Mouse (Mus musculus) heart, embryonic 15.5 days (tissue): ENCODE results near the gene Csmd2. TPM values are rescaled to one million over a fixed set of nuclear protein-coding genes. Genes with fewer than 3 reads are reported as not detected.
A peak's percentile ranks its signal among the peaks of the same experiment; 100 is the strongest.
"Not testable (repeated sequence)": the region's sequence is repeated elsewhere in the genome, so short reads cannot be mapped to it uniquely, and the experiment has no call there.

Experiments
- ATAC-seq: fragments of 200-750 bp; cut with Nextera tagmentation; replicated peaks from 2 replicates; pipeline ENCODE4 v1.8.0; 2017; ENCODE audit warnings: low read depth, moderate TSS enrichment; ENCODE audit not compliant: insufficient number of reproducible peaks, insufficient read depth, low FRiP score
- H3K27ac ChIP-seq: fragments of 300-500 bp; sonication (generic); 2 replicates; pipeline ENCODE4 v1.5.1; 2015; ENCODE audit warnings: mild to moderate bottlenecking, inconsistent platforms
- H3K27me3 ChIP-seq: fragments of 300-500 bp; sonication (generic); 2 replicates; pipeline ENCODE4 v1.6.1; 2015; ENCODE audit warnings: inconsistent platforms
- H3K36me3 ChIP-seq: fragments of 300-500 bp; sonication (generic); 2 replicates; pipeline ENCODE4 v1.6.1; 2015; ENCODE audit warnings: mild to moderate bottlenecking, inconsistent platforms
- H3K4me1 ChIP-seq: fragments of 300-500 bp; sonication (generic); replicated peaks from 2 replicates; pipeline ENCODE4 v1.6.1; 2015; ENCODE audit warnings: inconsistent platforms
- H3K4me2 ChIP-seq: fragments of 300-500 bp; sonication (generic); 2 replicates; pipeline ENCODE4 v1.6.1; 2015; ENCODE audit warnings: inconsistent platforms, mild to moderate bottlenecking, moderate library complexity
- H3K4me3 ChIP-seq: fragments of 300-500 bp; sonication (generic); 2 replicates; pipeline ENCODE4 v1.5.1; 2015; ENCODE audit warnings: mild to moderate bottlenecking, inconsistent platforms
- H3K9ac ChIP-seq: fragments of 300-500 bp; sonication (generic); 2 replicates; pipeline ENCODE4 v1.6.1; 2015; ENCODE audit warnings: mild to moderate bottlenecking, inconsistent platforms
- H3K9me3 ChIP-seq: fragments of 300-500 bp; sonication (generic); replicated peaks from 2 replicates; pipeline ENCODE4 v1.6.1; 2016; ENCODE audit warnings: inconsistent platforms
- WGBS: fragments of 180-500 bp; shearing (Covaris S2); methylation state at CpG from one replicate; pipeline ENCODE4 v1.1.7; 2015; ENCODE audit warnings: mixed read lengths; 5-methylcytosine and 5-hydroxymethylcytosine counted together
- polyA plus RNA-seq: library from polyadenylated mRNA; unstranded; fragments of >200 nt; fragmentation: Nextera tagmentation; extraction: Ambion mirVana; gene quantifications from 2 replicates; pipeline ENCODE4 v1.2.1, GENCODE M21; 2015

Gene Csmd2
- polyA plus RNA-seq, 1 experiment from 2014 or later = 0.06 TPM

- ATAC-seq = no peak
- H3K4me3 ChIP-seq = no peak overlapping the region
- WGBS = 73% methylated on average over 11 of the region's 11 CpGs
Observed at GRCm38 (mm10) chr4:128607661-128608060, 620.0 kb downstream of the Csmd2 start.

DNA sequence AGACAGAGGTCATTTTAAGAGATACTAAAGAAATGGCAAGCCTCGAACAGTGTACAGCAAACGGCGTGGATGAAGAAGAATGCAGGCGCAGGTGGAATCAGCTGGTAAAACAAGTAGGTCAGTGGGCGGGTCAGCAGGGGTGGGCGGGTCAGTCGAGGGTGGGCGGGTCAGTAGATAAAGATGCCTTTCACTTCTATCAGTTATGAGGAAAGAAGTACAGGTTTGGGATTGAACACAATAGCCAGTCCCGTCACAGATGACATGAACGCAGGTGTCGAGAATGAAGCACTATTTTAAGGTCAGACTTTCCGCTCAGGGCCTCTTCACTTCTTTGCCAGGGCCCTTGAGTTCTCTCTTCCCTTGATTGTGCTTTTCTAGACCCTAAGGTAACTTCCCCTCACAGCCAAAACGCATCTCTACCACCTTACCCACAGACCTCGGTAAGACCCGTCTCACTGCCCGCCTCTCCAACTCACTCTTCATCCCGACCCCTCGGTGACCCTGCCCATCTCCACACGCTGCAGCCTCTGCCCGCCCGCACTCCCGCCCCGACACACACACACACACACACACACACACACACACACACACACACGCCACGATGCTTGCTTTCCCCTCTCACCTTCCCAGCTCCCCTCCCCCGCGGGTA, 621.7 kb downstream of the Csmd2 start:
- peak overlapping the region; percentile 70 for H3K4me3 ChIP-seq
- ATAC-seq = no peak; the same call in 1 of the 2 replicates
- H3K4me1 ChIP-seq = peaks cover 11% of the 10 kb centered on the region
- H3K9me3 ChIP-seq = no peaks in the 10 kb centered on the region
- WGBS = 8% methylated on average over 25 of the region's 27 CpGs
- no peaks in the 10 kb centered on the region for H3K36me3 ChIP-seq
- peak overlapping the region; percentile 68 for H3K4me2 ChIP-seq
- peaks cover 4% of the 10 kb centered on the region for H3K27me3 ChIP-seq
- H3K9ac ChIP-seq = peak overlapping the region; percentile 59
- H3K27ac ChIP-seq = peak overlapping the region; percentile 44; the same call in 1 of the 2 replicates

More at GRCm38 (mm10) chr4:128607661-128608060, 620.0 kb downstream of the Csmd2 start:
- Histone ChIP-seq H3K9ac (no peak overlapping the region), H3K27me3 (no peaks in the 10 kb centered on the region), H3K4me1 (peaks cover 11% of the 10 kb centered on the region), H3K9me3 (no peaks in the 10 kb centered on the region), H3K4me2 (no peak overlapping the region), H3K27ac (no peak overlapping the region), H3K36me3 (peaks cover 15% of the 10 kb centered on the region; the same call in 1 of the 2 replicates)

GRCm38 (mm10) chr4:128609925-128610402, 622.3 kb downstream of the Csmd2 start, which contains the start of gene Zscan20:
Zscan20 (minus strand) TSS chr4:128610098.
- H3K36me3 ChIP-seq = no peaks in the 10 kb centered on the region
- peak within 1 kb of the TSS; percentile 70 for H3K4me3 ChIP-seq
- under 1% methylated on average over 24 of the region's 24 CpGs for WGBS
- peak within 1 kb of the TSS; percentile 59 for H3K9ac ChIP-seq
- peak within 1 kb of the TSS; percentile 68 for H3K4me2 ChIP-seq
- peak within 1 kb of the TSS; percentile 44 for H3K27ac ChIP-seq
- peaks cover 5% of the 10 kb centered on the region for H3K27me3 ChIP-seq
- no peaks in the 10 kb centered on the region for H3K9me3 ChIP-seq
- ATAC-seq = peak; percentile 98
- H3K4me1 ChIP-seq = peaks cover 11% of the 10 kb centered on the region

DNA sequence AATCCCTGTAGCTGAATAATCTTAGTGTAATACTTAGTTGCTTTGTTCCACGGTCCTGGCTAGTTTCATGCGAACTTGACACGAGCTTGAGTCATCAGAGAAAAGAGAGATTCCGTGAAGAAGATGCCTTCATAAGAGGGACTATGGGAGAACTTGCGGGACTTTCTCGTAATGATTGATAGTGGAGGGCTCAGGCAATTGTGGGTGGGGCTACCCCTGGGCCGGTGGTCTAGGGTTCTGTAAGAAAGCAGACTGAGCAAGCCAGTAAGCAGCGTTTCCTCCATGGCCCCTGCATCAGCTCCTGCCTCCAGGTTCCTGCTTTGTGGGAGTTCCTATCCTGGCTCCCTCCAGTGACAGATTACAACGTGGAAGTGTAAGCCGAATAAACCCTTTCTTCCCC, 623.0 kb downstream of the Csmd2 start:
- ATAC-seq = no peak
- peaks cover 5% of the 10 kb centered on the region for H3K27me3 ChIP-seq
- H3K4me2 ChIP-seq = peak overlapping the region; percentile 68
- no peak overlapping the region for H3K9ac ChIP-seq
- peak overlapping the region; percentile 70; the same call in 1 of the 2 replicates for H3K4me3 ChIP-seq
- WGBS = 20% methylated on average over 10 of the region's 10 CpGs
- peaks cover 11% of the 10 kb centered on the region for H3K4me1 ChIP-seq
- H3K9me3 ChIP-seq = no peaks in the 10 kb centered on the region
- H3K36me3 ChIP-seq = no peaks in the 10 kb centered on the region
- 0 out of 2 replicates have a peak overlapping the region, but pooled peaks have one; percentile 39 for H3K27ac ChIP-seq

DNA sequence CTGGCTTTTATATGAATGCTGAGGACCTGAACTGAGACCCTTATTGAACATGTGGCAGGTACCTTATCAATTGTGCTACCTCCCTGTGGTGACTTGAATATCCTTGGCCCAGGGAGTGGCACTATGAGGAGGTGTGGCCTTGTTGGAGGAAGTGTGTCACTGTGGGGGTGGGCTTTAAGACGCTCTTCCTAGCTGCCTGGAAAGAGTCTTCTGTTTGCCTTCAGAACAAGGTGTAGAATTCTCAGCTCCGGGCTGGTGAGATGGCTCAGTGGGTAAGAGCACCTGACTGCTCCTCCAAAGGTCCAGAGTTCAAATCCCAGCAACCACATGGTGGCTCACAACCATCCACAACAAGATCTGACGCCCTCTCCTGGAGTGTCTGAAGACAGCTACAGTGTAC, 624.1 kb downstream of the Csmd2 start:
- H3K4me2 ChIP-seq, H3K36me3 ChIP-seq, H3K9ac ChIP-seq, H3K27ac ChIP-seq, ATAC-seq, H3K9me3 ChIP-seq, H3K4me3 ChIP-seq: not testable (repeated sequence)
- Histone ChIP-seq H3K4me1 (peaks cover 11% of the 10 kb centered on the region), H3K27me3 (peaks cover 13% of the 10 kb centered on the region)
- WGBS = 75% methylated on average over 3 of the region's 3 CpGs

GRCm38 (mm10) chr4:128613326-128613725, 625.7 kb downstream of the Csmd2 start:
- no peak overlapping the region for H3K4me3 ChIP-seq
- 20% methylated on average over 8 of the region's 8 CpGs for WGBS

GRCm38 (mm10) chr4:128615761-128616160, 628.1 kb downstream of the Csmd2 start:
- no peaks in the 10 kb centered on the region for H3K9me3 ChIP-seq
- no peak overlapping the region for H3K4me2 ChIP-seq
- H3K4me3 ChIP-seq = no peak overlapping the region
- ATAC-seq = no peak
- no peak overlapping the region for H3K9ac ChIP-seq
- peaks cover 10% of the 10 kb centered on the region for H3K4me1 ChIP-seq
- H3K27ac ChIP-seq = no peak overlapping the region
- no peaks in the 10 kb centered on the region for H3K36me3 ChIP-seq
- peaks cover 27% of the 10 kb centered on the region for H3K27me3 ChIP-seq
- 78% methylated on average over 14 of the region's 14 CpGs for WGBS

More at GRCm38 (mm10) chr4:128613326-128613725, 625.7 kb downstream of the Csmd2 start:
- Histone ChIP-seq H3K27me3 (peaks cover 27% of the 10 kb centered on the region), H3K4me1 (peaks cover 14% of the 10 kb centered on the region), H3K27ac (no peak overlapping the region), H3K36me3 (no peaks in the 10 kb centered on the region), H3K9ac (no peak overlapping the region), H3K9me3 (no peaks in the 10 kb centered on the region), H3K4me2 (no peak overlapping the region)
- ATAC-seq = no peak

Other genes with a start within 250 kb of the Csmd2 start
- not detected in 2 replicates for gene CK137956, start 16.9 kb upstream of the Csmd2 start, polyA plus RNA-seq